Mouse (Mus musculus) kidney, embryonic 15.5 days (tissue): ENCODE measurements around the gene Slc4a8. TPM values are rescaled to one million over a fixed set of nuclear protein-coding genes. Genes with fewer than 3 reads are reported as not detected.
A peak's percentile ranks its signal among the peaks of the same experiment; 100 is the strongest.
"Not testable (repeated sequence)": the region's sequence is repeated elsewhere in the genome, so short reads cannot be mapped to it uniquely, and the experiment has no call there.

Source experiments
- ATAC-seq: fragments of 200-750 bp; cut with Nextera tagmentation; replicated peaks from 2 replicates; pipeline ENCODE4 v1.8.0; 2017; ENCODE audit warnings: moderate TSS enrichment; ENCODE audit not compliant: low FRiP score
- H3K27ac ChIP-seq: fragments of 300-500 bp; sonication (generic); 2 replicates; pipeline ENCODE4 v1.5.1; 2015; ENCODE audit warnings: mild to moderate bottlenecking, inconsistent platforms
- H3K27me3 ChIP-seq: fragments of 300-500 bp; sonication (generic); 2 replicates; pipeline ENCODE4 v1.6.1; 2015; ENCODE audit warnings: inconsistent platforms
- H3K36me3 ChIP-seq: fragments of 300-500 bp; sonication (generic); 2 replicates; pipeline ENCODE4 v1.6.1; 2015; ENCODE audit warnings: inconsistent platforms
- H3K4me1 ChIP-seq: fragments of 300-500 bp; sonication (generic); 2 replicates; pipeline ENCODE4 v1.6.1; 2015; ENCODE audit warnings: inconsistent platforms
- H3K4me2 ChIP-seq: fragments of 300-500 bp; sonication (generic); 2 replicates; pipeline ENCODE4 v1.6.1; 2015; ENCODE audit warnings: moderate library complexity, mild to moderate bottlenecking, inconsistent platforms
- H3K4me3 ChIP-seq: fragments of 300-500 bp; sonication (generic); replicated peaks from 2 replicates; pipeline ENCODE4 v1.5.1; 2015; ENCODE audit warnings: mild to moderate bottlenecking, inconsistent platforms
- H3K9ac ChIP-seq: fragments of 300-500 bp; sonication (generic); 2 replicates; pipeline ENCODE4 v1.6.1; 2015; ENCODE audit warnings: mild to moderate bottlenecking, inconsistent platforms
- H3K9me3 ChIP-seq: fragments of 300-500 bp; sonication (generic); replicated peaks from 2 replicates; pipeline ENCODE4 v1.6.1; 2016; ENCODE audit warnings: inconsistent platforms
- WGBS: fragments of 180-500 bp; shearing (Covaris S2); methylation state at CpG from one replicate; pipeline ENCODE4 v1.1.7; 2015; ENCODE audit warnings: mixed read lengths; 5-methylcytosine and 5-hydroxymethylcytosine counted together
- polyA plus RNA-seq: library from polyadenylated mRNA; unstranded; fragments of >200 nt; fragmentation: Nextera tagmentation; extraction: Ambion mirVana; gene quantifications from 2 replicates; pipeline ENCODE4 v1.2.1, GENCODE M21; 2015

The Slc4a8 gene
- polyA plus RNA-seq, 1 experiment from 2014 or later, result 9.9 TPM

DNA sequence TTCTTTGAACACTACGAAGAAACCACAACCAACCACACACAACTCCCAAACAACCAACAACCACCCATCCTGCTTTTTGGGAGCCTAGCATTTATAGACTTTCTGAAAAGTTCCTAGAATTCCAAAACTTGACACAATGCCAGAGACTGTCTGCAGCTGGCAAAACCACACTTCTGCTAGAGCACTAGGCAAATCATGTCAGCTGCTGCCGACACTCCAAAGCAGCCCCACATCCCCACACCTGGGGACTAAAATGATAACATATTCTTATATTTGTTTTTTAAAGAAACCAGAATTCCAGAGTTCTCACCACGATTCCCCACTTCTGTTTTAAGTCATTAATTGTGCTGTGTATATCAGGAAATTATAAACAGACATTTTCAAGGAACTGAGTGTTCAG, 57.3 kb downstream of the Slc4a8 start:
- Histone ChIP-seq H3K4me1 (peaks cover 14% of the 10 kb centered on the region; the same call in 1 of the 2 replicates), H3K9me3 (no peaks in the 10 kb centered on the region; the same call in 1 of the 2 replicates), H3K4me3 (no peak overlapping the region), H3K27ac (no peak overlapping the region), H3K36me3 (no peaks in the 10 kb centered on the region), H3K4me2 (no peak overlapping the region), H3K9ac (no peak overlapping the region), H3K27me3 (peaks cover 2% of the 10 kb centered on the region)
- WGBS, result 76% methylated on average over 3 of the region's 3 CpGs
- no peak for ATAC-seq

GRCm38 (mm10) chr15:100821824-100822223, 60.3 kb downstream of the Slc4a8 start:
- no peak overlapping the region for H3K9ac ChIP-seq
- no peak for ATAC-seq
- no peak overlapping the region for H3K4me2 ChIP-seq
- WGBS, result 55% methylated on average over 8 of the region's 8 CpGs
- H3K27me3 ChIP-seq, result peaks cover 23% of the 10 kb centered on the region
- no peaks in the 10 kb centered on the region; the same call in 1 of the 2 replicates for H3K9me3 ChIP-seq
- H3K4me1 ChIP-seq, result peaks cover 25% of the 10 kb centered on the region
- no peak overlapping the region for H3K4me3 ChIP-seq
- H3K36me3 ChIP-seq, result no peaks in the 10 kb centered on the region
- no peak overlapping the region for H3K27ac ChIP-seq

- not testable (repeated sequence) for H3K4me3 ChIP-seq, H3K4me2 ChIP-seq, H3K9me3 ChIP-seq, H3K27ac ChIP-seq, H3K36me3 ChIP-seq, H3K9ac ChIP-seq, ATAC-seq
- H3K4me1 ChIP-seq, result peaks cover 25% of the 10 kb centered on the region
- peaks cover 23% of the 10 kb centered on the region for H3K27me3 ChIP-seq
- 66% methylated on average over 4 of the region's 4 CpGs for WGBS
Measured at GRCm38 (mm10) chr15:100822370-100822769, 60.8 kb downstream of the Slc4a8 start.

DNA sequence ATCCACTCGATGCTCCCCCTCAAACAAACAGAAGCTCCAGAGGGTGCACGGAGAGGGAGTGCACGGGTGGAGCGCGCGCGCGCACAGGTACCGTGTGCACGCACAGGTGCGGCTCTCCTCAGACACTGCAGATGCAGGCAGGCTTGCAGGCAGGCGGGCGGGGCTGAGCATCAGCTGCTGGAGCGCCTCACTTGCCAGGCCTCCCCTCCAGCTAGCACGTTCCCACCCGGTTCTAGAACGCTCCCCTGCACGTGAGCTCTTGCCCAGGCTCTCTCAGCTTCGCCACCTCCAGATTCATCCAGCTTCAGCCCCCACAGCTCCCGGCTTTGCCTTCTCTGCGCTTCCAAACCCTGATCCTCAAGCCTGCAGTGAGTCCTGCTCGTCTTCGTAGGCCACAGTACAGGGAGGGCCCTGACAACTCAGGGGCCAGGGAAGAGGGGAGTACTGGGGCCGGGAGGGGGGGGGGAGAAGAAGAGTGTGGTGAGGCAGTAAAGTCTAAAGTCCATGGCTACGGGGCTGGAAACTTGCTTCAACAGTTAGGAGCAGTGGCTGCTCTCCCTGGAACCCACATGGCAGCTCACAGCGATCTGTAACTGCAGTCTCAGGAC, 63.8 kb downstream of the Slc4a8 start:
- peaks cover 25% of the 10 kb centered on the region for H3K4me1 ChIP-seq
- 10% methylated on average over 26 of the region's 26 CpGs for WGBS
- peak; percentile 48 for ATAC-seq
- H3K9ac ChIP-seq, result no peak overlapping the region
- H3K36me3 ChIP-seq, result no peaks in the 10 kb centered on the region
- H3K27ac ChIP-seq, result no peak overlapping the region
- H3K4me2 ChIP-seq, result peak overlapping the region; percentile 53
- H3K9me3 ChIP-seq, result no peaks in the 10 kb centered on the region
- peak overlapping the region; percentile 19; the same call in 1 of the 2 replicates for H3K4me3 ChIP-seq
- peaks cover 23% of the 10 kb centered on the region for H3K27me3 ChIP-seq

DNA sequence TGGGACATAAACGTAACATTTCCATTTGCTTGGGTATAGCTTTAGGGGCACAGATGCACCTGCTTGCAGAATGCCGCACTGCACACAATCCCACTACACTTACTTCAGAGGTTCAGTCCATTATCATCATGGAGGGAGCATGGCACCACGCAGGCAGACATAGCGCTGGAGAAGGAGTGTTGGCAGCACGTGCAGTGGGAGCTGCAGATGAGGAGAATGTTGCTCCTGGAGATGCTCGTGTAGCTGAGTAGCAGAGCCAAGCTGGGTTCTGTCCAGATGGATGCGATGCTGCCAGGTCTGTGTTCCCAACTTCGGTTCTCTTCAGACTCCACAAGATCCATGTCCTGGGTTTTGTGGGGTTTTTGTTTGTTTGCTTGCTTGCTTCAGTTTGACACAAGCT, 64.5 kb downstream of the Slc4a8 start:
- H3K9ac ChIP-seq, result no peak overlapping the region
- H3K4me3 ChIP-seq, result no peak overlapping the region
- H3K4me2 ChIP-seq, result no peak overlapping the region
- H3K9me3 ChIP-seq, result no peaks in the 10 kb centered on the region
- peaks cover 23% of the 10 kb centered on the region for H3K27me3 ChIP-seq
- 87% methylated on average over 8 of the region's 8 CpGs for WGBS
- no peak overlapping the region for H3K27ac ChIP-seq
- peaks cover 25% of the 10 kb centered on the region for H3K4me1 ChIP-seq
- H3K36me3 ChIP-seq, result no peaks in the 10 kb centered on the region
- no peak for ATAC-seq

DNA sequence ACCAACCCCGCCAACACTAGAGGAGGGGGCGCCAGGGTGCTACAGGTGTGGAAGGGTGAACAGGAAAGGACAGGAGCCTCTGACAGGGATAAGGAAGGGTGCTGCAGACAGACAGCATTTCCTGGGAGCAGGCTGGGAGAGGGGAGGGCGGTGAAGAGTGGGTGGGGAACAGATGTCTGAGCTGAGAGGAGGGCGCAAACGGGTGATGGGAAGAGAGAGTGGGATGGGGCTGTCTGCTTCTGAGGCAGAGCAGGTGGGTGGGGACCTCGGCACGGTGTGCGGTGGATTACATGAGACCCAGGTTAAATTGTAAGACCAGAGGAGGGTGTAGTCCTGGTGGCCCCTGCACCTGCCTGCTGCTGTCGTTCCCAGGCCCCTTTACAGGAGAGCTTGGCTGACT, 68.2 kb downstream of the Slc4a8 start:
- Histone ChIP-seq H3K27me3 (peaks cover 12% of the 10 kb centered on the region), H3K4me2 (no peak overlapping the region), H3K36me3 (no peaks in the 10 kb centered on the region), H3K9me3 (no peaks in the 10 kb centered on the region), H3K27ac (no peak overlapping the region), H3K9ac (no peak overlapping the region), H3K4me3 (no peak overlapping the region), H3K4me1 (peaks cover 10% of the 10 kb centered on the region)
- WGBS, result 88% methylated on average over 9 of the region's 9 CpGs
- ATAC-seq, result no peak

- Histone ChIP-seq H3K9ac (no peak overlapping the region), H3K4me1 (peaks cover under 1% of the 10 kb centered on the region; the same call in 1 of the 2 replicates), H3K4me3 (no peak overlapping the region), H3K27me3 (peaks cover 7% of the 10 kb centered on the region; the same call in 1 of the 2 replicates), H3K36me3 (no peaks in the 10 kb centered on the region), H3K9me3 (no peaks in the 10 kb centered on the region), H3K27ac (no peak overlapping the region), H3K4me2 (no peak overlapping the region)
- ATAC-seq, result no peak
- 64% methylated on average over 6 of the region's 6 CpGs for WGBS
Measured at GRCm38 (mm10) chr15:100830682-100831081, 69.1 kb downstream of the Slc4a8 start.

GRCm38 (mm10) chr15:100832144-100832543, 70.6 kb downstream of the Slc4a8 start:
- no peaks in the 10 kb centered on the region for H3K27me3 ChIP-seq
- H3K9ac ChIP-seq, result no peak overlapping the region
- H3K9me3 ChIP-seq, result no peaks in the 10 kb centered on the region
- no peak for ATAC-seq
- H3K36me3 ChIP-seq, result no peaks in the 10 kb centered on the region
- WGBS, result 77% methylated on average over 8 of the region's 8 CpGs
- no peaks in the 10 kb centered on the region for H3K4me1 ChIP-seq
- no peak overlapping the region for H3K27ac ChIP-seq
- no peak overlapping the region for H3K4me2 ChIP-seq
- no peak overlapping the region for H3K4me3 ChIP-seq

GRCm38 (mm10) chr15:100832784-100833183, 71.2 kb downstream of the Slc4a8 start:
- Histone ChIP-seq H3K4me3 (no peak overlapping the region), H3K9ac (no peak overlapping the region), H3K4me1 (no peaks in the 10 kb centered on the region), H3K9me3 (no peaks in the 10 kb centered on the region), H3K27me3 (no peaks in the 10 kb centered on the region), H3K4me2 (no peak overlapping the region), H3K36me3 (no peaks in the 10 kb centered on the region), H3K27ac (no peak overlapping the region)
- no peak for ATAC-seq
- WGBS, result 33% methylated on average over 7 of the region's 7 CpGs

DNA sequence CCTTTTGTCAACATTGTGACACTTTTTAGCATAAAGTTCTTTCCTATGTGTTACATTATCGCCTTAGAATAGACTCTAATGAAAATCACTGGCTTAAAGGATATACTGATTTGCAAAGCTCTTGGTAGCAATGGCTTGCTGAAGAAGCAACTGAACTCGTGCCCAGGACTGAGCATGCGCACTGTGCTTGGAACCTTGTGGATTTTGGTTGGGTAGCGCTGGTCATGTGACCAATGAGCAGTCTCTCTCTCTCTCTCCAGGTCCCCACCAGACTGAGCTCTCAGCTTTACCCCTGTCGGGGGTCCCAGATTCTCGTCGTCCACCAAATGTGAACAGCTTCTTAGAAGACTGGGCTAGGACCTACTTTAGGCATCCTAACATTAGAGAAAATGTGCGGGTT, 75.2 kb downstream of the Slc4a8 start:
- Histone ChIP-seq H3K4me1 (0 out of 2 replicates have a peak, but pooled peaks cover 2% of the 10 kb centered on the region), H3K27me3 (no peaks in the 10 kb centered on the region), H3K9me3 (no peaks in the 10 kb centered on the region), H3K36me3 (no peaks in the 10 kb centered on the region), H3K4me3 (no peak overlapping the region), H3K27ac (no peak overlapping the region), H3K9ac (no peak overlapping the region), H3K4me2 (no peak overlapping the region)
- no peak for ATAC-seq
- 76% methylated on average over 8 of the region's 8 CpGs for WGBS

GRCm38 (mm10) chr15:100838607-100839207, 77.2 kb downstream of the Slc4a8 start:
- no peak overlapping the region for H3K4me2 ChIP-seq
- 0 out of 2 replicates have a peak, but pooled peaks cover 5% of the 10 kb centered on the region for H3K4me1 ChIP-seq
- ATAC-seq, result peak; percentile 77; the same call in 1 of the 2 replicates
- no peaks in the 10 kb centered on the region for H3K36me3 ChIP-seq
- no peak overlapping the region for H3K9ac ChIP-seq
- no peaks in the 10 kb centered on the region for H3K9me3 ChIP-seq
- WGBS, result 36% methylated on average over 12 of the region's 12 CpGs
- H3K4me3 ChIP-seq, result no peak overlapping the region
- H3K27ac ChIP-seq, result no peak overlapping the region
- H3K27me3 ChIP-seq, result no peaks in the 10 kb centered on the region

DNA sequence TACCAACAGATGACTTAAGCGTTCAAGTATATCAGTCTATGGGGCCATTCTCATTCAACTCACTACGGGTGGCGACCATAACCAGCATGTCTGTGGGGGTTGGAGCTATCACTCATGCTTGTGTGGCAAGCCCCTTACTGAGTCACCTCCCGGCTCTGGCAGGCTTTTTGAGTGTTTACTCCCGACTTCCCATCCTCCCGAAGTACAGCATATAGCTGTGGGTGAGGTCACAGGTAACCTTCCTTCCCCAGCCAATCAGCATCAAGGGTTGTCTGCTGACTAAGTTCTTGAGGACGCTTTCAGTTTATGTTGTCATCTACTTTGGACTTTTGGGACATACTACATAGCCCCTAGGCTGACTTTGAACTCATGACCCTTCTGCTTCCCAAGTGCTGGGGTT, 82.8 kb downstream of the Slc4a8 start:
- WGBS, result 85% methylated on average over 7 of the region's 7 CpGs
- Histone ChIP-seq H3K9me3 (no peaks in the 10 kb centered on the region; the same call in 1 of the 2 replicates), H3K4me2 (no peak overlapping the region), H3K27me3 (no peaks in the 10 kb centered on the region), H3K4me1 (peaks cover 12% of the 10 kb centered on the region), H3K36me3 (no peaks in the 10 kb centered on the region), H3K9ac (no peak overlapping the region), H3K4me3 (no peak overlapping the region), H3K27ac (no peak overlapping the region)
- ATAC-seq, result no peak
